Mouse (Mus musculus) MEL-GATA-1-ER (cell line): ENCODE measurements around the gene Zscan2.

ENCODE experiments used
- DNase-seq: peaks from one replicate; pipeline ENCODE4 v3.0.0-alpha.2; 2012; ENCODE audit warnings: low read depth; ENCODE audit errors: extremely low read depth

Zscan2 gene

GRCm38 (mm10) chr7:80882830-80883505, 22.2 kb downstream of the Zscan2 start:
- peak; percentile 97 for DNase-seq

- DNase-seq = no peak
These were observed 24.9 kb downstream of the Zscan2 start for GRCm38 (mm10) chr7:80885666-80886065.

DNA sequence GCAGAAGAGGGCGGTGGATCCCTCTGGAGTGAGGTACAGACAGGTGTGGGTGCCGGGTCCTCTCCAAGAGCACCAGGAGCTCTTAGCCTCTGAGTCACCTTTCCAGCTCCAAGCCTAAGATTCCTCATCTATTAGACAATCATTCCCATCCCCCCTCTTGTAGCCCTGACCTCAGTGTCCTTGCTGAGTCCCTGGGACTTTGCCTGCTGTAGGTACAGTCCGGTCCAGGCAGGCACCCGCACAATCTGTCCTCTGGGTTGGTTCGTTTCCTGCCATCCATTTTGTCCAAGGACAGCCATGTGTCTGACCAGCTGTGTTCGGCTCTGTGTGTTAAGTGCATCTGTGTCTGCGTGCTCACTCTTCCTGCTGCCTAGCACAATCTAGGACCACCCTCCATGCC, 27.9 kb downstream of the Zscan2 start:
- no peak for DNase-seq

- DNase-seq = no peak
These were observed 28.3 kb downstream of the Zscan2 start for GRCm38 (mm10) chr7:80889021-80889511.

DNA sequence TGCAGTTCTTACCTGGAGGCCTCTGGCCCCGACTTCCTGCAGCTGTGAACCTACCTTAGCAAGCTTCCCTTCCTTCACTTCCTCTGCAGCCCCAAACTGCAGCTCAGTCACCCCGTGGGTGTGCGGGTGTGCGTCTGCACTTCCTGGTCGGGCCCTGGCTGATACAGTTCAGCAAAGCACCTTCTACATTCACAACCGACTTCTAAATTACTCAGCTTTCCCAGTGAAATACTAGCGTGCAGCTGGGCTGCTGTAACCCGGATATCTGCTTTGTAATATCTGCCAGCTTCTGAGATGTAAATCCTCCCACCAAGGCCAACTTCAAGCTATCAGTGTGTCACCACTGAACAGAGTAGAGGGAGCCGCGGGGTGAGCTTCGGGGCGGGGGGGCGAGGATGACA, 29.1 kb downstream of the Zscan2 start:
- DNase-seq = no peak

DNA sequence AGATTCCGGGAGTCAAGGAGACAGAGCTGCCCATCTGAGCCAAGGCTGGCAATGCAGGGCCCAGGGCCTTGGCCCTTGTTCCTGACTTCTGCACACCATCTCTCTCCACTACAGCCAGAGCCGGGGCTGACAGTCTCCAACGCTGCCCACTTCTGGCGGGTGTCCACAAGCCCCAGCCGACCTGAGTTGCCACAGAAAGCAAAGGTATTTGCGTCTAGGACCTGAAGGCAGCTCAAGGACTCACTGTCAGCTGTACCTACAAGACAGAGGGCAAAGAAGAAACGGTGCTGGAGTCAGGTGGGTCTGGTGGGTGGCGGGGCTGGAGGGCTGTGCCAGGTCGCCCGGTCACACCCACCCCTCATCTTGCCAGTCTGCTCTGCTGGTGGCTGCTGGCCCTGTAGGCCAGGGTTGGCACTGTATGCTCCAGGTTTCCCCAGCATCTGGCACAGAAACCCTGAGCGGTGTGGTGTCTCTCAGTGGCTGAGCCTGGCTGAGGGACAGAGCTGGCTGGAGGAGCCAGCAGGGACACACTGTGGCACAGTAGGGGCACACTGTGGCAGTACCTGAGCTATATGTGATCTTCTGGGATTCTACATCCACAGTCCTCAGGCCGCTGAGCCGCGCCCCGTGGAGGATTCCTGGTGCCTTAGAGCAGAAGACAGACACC, 32.5 kb downstream of the Zscan2 start:
- no peak for DNase-seq

- DNase-seq = no peak
These were observed 33.0 kb downstream of the Zscan2 start for GRCm38 (mm10) chr7:80893753-80894129.

DNA sequence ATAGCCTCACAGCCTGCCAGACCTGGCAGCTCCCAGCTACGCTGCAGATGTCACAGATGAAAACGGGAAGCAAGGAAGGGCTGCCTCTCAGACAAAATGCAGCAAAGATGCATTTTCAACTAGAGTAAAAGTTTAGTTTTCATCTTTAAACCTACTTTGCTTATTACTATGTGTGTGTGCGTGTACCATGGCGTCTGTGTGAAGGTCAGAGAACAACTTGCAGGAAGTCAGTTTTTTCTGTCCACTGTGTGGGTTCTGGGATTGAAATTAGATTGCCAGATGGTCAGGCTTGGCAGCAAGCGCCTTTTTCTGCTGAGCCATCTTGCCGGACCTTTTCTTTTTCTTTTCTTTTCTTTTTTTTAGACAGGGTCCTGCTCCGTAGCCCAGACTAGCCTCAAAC, 33.5 kb downstream of the Zscan2 start:
- DNase-seq = no peak

DNA sequence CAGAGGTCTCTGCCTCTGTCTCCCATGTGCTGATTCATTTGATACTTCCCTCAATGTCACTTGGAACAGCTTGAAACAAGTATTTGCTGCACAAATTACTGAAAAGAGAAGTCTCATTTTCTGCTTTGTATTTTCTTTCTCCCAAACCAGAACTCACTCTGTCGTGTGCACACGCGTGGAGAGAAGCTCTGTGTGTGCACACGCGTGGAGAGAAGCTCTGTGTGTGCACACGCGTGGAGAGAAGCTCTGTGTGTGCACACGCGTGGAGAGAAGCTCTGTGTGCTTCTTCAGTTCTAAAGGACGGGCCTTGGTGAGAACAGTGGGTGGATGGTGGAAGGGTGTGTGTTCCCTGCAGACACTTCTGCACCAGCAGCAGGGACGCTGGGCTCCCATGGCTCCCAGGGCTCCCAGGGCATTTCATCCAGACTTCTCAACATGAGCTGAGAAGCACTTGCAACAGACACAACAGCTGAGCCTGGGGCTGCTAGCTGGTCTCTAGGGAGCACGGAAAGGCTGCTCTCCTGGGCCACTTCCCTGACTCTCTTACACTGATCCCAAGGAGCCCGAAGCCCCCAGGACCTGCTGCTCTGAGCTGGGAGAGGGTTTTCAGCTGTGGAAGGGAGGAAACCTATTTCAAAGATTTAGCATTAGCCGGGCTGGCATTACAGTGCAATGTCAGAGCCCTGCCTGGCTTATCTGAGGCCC, 34.2 kb downstream of the Zscan2 start:
- DNase-seq = no peak

GRCm38 (mm10) chr7:80897134-80897533, 36.4 kb downstream of the Zscan2 start:
- DNase-seq = no peak

DNA sequence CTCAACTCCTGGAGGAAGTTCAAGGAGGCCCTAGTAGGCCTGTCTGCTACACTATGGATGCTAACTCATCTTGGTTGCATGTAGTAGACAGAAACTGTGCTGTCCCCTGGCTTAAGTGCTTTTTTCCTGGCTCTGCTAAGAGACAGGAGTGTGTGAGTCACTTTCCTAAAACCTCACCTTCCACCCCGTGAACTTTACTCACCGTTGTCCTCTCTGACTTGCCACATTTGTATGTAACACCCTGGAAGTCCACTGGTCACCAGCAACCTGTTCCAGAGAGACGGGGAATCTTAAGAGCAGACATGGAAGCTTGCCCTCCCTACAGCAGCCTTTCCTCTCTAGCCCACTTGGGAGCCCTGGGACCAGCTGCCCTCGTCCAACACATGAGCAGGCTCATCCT, 37.0 kb downstream of the Zscan2 start:
- no peak for DNase-seq

GRCm38 (mm10) chr7:80900944-80901501, 40.3 kb downstream of the Zscan2 start, which contains the start of gene Wdr73:
Gene Wdr73 (minus strand): TSS chr7:80901269.
- peak; percentile 80 for DNase-seq

DNA sequence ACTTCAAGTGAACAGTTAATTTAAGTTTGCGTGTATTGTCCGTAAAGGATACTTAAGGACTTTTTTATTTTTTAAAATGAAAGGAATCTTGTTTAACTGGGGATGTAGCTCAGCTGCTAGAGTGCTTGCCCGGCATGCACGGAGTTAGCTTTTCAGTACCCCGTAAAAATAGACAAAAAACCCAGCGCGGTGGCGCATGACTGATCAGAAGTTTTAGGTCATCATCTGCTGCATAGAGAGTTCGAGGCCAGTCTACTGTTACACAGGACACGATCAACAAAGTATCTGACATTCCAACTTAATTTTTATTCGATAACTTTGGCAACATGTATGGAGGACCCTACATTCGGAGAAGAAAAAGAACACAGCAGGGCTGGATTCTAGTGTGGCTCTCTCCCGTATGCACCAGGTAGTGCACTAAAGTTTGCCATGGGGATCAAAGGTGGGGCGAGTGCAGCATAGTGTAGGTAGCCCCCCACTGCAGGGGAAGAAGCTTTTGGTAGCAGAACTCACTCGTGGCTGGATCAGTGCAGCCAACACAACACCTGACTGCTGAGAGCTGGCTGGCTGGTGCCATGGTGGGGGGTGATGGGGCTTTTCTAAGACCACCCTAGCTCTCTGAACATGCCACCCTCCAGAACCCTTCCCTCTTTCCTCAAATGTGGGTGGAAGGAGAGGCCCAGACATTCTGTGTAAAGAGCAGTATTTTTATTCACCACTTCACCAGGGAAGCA, 41.0 kb downstream of the Zscan2 start:
- DNase-seq = no peak

GRCm38 (mm10) chr7:80903625-80904422, 43.1 kb downstream of the Zscan2 start:
- no peak for DNase-seq

GRCm38 (mm10) chr7:80904921-80905515, 44.3 kb downstream of the Zscan2 start, which contains the start of gene Nmb:
Gene Nmb (minus strand): TSS chr7:80905076.
- no peak for DNase-seq

DNA sequence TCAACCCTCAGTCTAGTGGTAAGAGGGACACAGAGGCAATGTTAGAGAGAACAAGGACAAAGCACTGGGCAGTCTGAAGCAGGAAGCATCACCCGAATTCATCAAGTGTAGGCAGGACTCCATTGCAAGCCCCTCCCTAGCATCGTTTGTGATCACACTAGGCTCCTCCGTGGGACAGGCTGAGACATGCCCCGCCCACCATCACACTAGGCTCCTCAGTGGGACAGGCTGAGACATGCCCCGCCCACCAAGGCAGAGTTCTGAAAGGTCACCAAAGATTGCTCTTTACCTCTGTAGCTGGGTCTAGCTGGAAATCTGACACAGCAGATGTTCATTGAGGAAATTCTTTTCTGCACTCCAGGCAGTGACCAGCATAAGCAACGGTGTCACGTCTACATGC, 50.3 kb downstream of the Zscan2 start:
- DNase-seq = no peak

DNA sequence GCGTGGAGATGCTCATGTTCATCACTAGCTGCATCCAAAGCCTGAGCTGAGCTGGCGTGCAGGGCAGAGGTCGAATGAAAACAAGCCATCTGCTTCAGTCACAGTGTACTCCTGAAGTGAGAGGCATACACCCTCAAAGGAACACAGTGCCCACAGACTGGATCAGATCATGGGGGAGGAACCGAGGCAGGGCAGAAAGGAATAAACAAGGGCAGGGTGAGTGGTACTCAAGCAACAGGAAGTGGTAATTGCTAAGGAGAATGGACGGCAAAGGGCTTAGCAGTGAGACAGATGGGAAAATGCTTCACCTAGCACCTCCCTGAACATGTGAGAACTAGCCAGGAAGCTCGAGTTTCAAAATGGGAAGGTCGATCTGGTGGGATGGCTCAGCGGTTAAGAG, 51.8 kb downstream of the Zscan2 start:
- no peak for DNase-seq

- DNase-seq = no peak
These were observed 57.3 kb downstream of the Zscan2 start for GRCm38 (mm10) chr7:80917916-80918465.

DNA sequence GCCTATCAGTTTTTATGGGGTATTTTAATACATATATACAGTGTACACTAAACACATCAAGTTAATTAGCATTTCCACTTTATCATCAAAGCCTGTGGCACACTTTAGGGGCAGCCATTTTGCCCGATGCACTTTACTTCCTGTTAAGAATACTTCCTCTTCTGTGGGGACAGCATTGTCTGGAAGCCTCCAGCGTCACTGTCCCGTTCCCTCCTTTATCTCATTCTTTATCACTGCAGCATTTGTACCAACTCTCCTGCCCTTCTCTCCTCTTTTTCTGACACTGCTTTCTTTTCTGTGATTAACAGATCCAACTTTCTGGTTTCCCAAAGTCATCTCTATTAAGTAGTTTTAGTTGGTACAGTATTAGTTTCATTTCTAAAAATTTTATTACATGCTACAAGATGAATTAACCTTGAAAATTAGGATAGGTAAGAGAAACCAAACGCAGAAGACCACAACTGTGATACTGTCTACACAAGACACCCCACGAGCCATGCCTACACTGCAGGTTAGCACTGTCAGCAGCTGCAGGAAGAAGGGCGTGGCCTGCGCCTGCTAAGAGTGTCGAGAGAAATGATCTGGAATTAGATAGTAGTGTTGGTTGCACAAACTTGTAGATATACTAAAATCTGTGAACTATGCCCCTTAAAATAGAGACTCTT, 58.4 kb downstream of the Zscan2 start:
- peak; percentile 62 for DNase-seq
